Mouse (Mus musculus): ENCODE measurements around the gene Gstm5. TPM values are rescaled to one million over a fixed set of nuclear protein-coding genes. Genes with fewer than 3 reads are reported as not detected.

Gene Gstm5
- polyA plus RNA-seq, 1 experiment from 2014 or later: 154 TPM

Other genes with a start within 250 kb of the Gstm5 start
- gene Ahcyl1, start 199.3 kb upstream of the Gstm5 start, polyA plus RNA-seq (2014; fragmentation: Nextera tagmentation; extraction: Ambion mirVana): 69.0 and 76.3 TPM in 2 replicates
- gene Csf1, start 135.4 kb upstream of the Gstm5 start, polyA plus RNA-seq (2014; fragmentation: Nextera tagmentation; extraction: Ambion mirVana): 10.7 TPM in 2 replicates
- gene Eps8l3, start 18.6 kb upstream of the Gstm5 start, polyA plus RNA-seq (2014; fragmentation: Nextera tagmentation; extraction: Ambion mirVana): not detected in 2 replicates
- gene Gstm7, start 36.0 kb downstream of the Gstm5 start, polyA plus RNA-seq (2014; fragmentation: Nextera tagmentation; extraction: Ambion mirVana): 10.8 and 12.0 TPM in 2 replicates
- 9.2 and 9.5 TPM in 2 replicates for gene Gstm6, start 47.9 kb downstream of the Gstm5 start, polyA plus RNA-seq (2014; fragmentation: Nextera tagmentation; extraction: Ambion mirVana)
- gene Gstm3, start 73.5 kb downstream of the Gstm5 start, polyA plus RNA-seq (2014; fragmentation: Nextera tagmentation; extraction: Ambion mirVana): 7.5 and 7.7 TPM in 2 replicates
- gene Gstm2, start 90.6 kb downstream of the Gstm5 start, polyA plus RNA-seq (2014; fragmentation: Nextera tagmentation; extraction: Ambion mirVana): 16.7 and 18.2 TPM in 2 replicates
- gene Gstm1, start 122.2 kb downstream of the Gstm5 start, polyA plus RNA-seq (2014; fragmentation: Nextera tagmentation; extraction: Ambion mirVana): 244 and 267 TPM in 2 replicates
- 21.2 and 22.8 TPM in 2 replicates for gene Gstm4, start 149.1 kb downstream of the Gstm5 start, polyA plus RNA-seq (2014; fragmentation: Nextera tagmentation; extraction: Ambion mirVana)
- 119 and 123 TPM in 2 replicates for gene Ampd2, start 190.8 kb downstream of the Gstm5 start, polyA plus RNA-seq (2014; fragmentation: Nextera tagmentation; extraction: Ambion mirVana)
- 4.2 and 5.4 TPM in 2 replicates for gene Gnat2, start 197.0 kb downstream of the Gstm5 start, polyA plus RNA-seq (2014; fragmentation: Nextera tagmentation; extraction: Ambion mirVana)